Mouse (Mus musculus) heart, postnatal 10 days (tissue): ENCODE results near the gene Ednrb. TPM values are rescaled to one million over a fixed set of nuclear protein-coding genes. Genes with fewer than 3 reads are reported as not detected.

Experiments
- DNase-seq, 2 experiments: peaks; one replicate each; pipeline ENCODE4 v3.0.0; 2021
- intact Hi-C: fragments of 180-260 bp; cut with DNase I; formaldehyde crosslinking; loops from one replicate; pipeline ENCODE4 v1.15.1; 2025
- total RNA-seq, 2 experiments: library from RNA; stranded (reverse); gene quantifications; 2 replicates each; pipeline ENCODE4 v1.2.3; 2021

Gene Ednrb
- total RNA-seq, 2 experiments from 2014 or later: 29.9 to 32.3 TPM

GRCm38 (mm10) chr14:103778009-103778431, 66.2 kb downstream of the Ednrb start:
- peak; percentile 27 to 32 for DNase-seq

GRCm38 (mm10) chr14:103777386-103777785, 66.8 kb downstream of the Ednrb start:
- no peak for DNase-seq
- intact Hi-C loops: no loop called here

More at GRCm38 (mm10) chr14:103778009-103778431, 66.2 kb downstream of the Ednrb start:
- intact Hi-C loops: no loop called here

GRCm38 (mm10) chr14:103769319-103770245, 74.6 kb downstream of the Ednrb start:
- DNase-seq: no peak
- intact Hi-C loops: no loop called here

- intact Hi-C loops: no loop called here
- DNase-seq: no peak
Measured at GRCm38 (mm10) chr14:103767488-103767887, 76.7 kb downstream of the Ednrb start.

Other genes with a start within 250 kb of the Ednrb start
- gene Slain1, start 194.2 kb downstream of the Ednrb start, total RNA-seq: under 1 TPM; 0.12 to 0.38 TPM